Mouse (Mus musculus) lung, adult 2 months (tissue): ENCODE data around the gene Adipor2. TPM values are rescaled to one million over a fixed set of nuclear protein-coding genes. Genes with fewer than 3 reads are reported as not detected.

Experiments used
- DNase-seq: peaks from one replicate; pipeline ENCODE4 v3.0.0; 2022
- H3K4me1 ChIP-seq: fragments of 200-500 bp; 2 replicates; pipeline ENCODE4 v1.6.1; 2011; ENCODE audit warnings: low read length; ENCODE audit not compliant: control insufficient read depth, insufficient read depth
- H3K4me3 ChIP-seq: fragments of 200-500 bp; replicated peaks from 2 replicates; pipeline ENCODE3; 2011; ENCODE audit warnings: low read depth, mild to moderate bottlenecking, control low read depth, low read length; ENCODE audit errors: extremely low read depth
- CTCF ChIP-seq: fragments of 200-500 bp; IDR thresholded peaks from 2 replicates; pipeline ENCODE4 v1.5.1; 2011; ENCODE audit warnings: mild to moderate bottlenecking, low read length, control low read depth; ENCODE audit not compliant: insufficient read depth
- POLR2A ChIP-seq: fragments of 200-500 bp; IDR thresholded peaks from 2 replicates; pipeline ENCODE4 v1.6.1; 2011; ENCODE audit warnings: low read depth, mild to moderate bottlenecking, control low read depth, low read length, borderline replicate concordance; ENCODE audit errors: extremely low read depth
- WGBS: fragments of 180-500 bp; shearing (Covaris S2); methylation state at CpG from one replicate; pipeline ENCODE4 v1.1.7; 2018; 5-methylcytosine and 5-hydroxymethylcytosine counted together
- polyA plus RNA-seq: library from polyadenylated mRNA; depleted of rRNA; stranded (reverse); fragments of >200 nt; gene quantifications from 2 replicates; pipeline ENCODE4 v1.2.3, GENCODE M21; 2012

Gene Adipor2
- polyA plus RNA-seq, 1 experiment, result 81.0 TPM

GRCm38 (mm10) chr6:119396309-119396634 is 21.2 kb downstream of the Adipor2 start:
- DNase-seq, result peak; percentile 66
- peaks cover 15% of the 10 kb centered on the region for H3K4me1 ChIP-seq
- no peak overlapping the region for H3K4me3 ChIP-seq
- TF ChIP-seq POLR2A (no peak), CTCF (no peak)
- WGBS, result 4% methylated on average over 5 of the region's 5 CpGs

DNA sequence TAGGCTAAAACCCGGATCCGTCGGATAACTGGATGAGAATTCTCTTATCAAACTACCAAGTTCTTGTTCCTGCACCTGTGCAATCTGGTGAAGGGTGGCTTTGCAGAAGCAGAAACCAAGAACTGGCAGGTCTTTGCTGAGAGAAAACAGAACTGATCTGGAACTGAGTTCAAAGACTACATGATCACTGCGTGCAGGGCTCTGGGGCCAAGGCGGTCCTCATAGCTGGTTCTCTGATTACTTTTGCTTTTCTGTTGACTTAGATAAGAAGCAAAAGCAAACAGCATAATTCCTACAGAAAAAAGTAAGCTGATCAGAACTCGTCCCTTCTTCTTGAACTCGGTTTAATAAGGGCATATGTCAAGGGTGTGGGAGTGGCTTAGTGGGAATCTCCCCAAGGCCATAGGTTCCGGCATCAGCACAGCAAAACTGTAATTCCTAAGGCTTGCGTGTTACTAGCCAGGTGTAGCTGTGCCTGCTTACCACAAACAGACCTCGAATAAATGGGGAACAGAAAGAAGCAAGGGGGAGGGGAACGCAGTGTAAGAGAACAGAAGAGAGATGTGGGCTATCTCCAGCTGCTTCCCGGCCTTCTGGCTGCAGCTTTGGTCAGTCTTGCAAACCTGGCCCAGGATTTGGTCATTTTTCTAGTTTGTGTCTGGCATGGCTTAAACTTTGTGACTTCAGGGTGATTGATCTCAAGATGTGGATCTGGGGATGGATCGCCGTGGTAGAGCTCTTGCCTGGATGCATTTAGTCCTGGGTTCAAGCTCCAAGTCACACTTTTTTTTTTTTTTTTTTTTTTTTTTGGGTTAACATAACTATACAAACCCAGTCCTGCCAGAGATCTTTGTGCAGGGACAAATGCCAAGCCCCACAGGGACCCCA is 21.8 kb downstream of the Adipor2 start:
- DNase-seq, result no peak

DNA sequence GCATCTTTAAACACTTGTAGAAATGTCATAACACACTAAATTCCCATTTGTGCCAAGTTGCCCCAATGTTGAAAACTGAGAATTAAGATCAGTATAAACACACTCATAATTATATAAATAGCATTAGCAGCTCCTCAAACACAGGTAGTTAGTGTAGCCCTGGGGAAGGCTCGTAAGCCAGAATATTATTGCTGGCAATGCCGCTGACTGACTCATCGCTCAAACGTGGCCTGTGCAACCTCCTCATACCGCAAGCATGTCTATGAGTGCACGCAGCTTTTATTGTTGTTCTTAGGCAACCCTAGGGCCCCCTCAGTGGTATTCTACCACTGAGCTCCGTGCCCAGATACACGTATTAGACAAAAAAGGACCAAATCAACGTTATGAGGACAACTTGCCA is 24.7 kb downstream of the Adipor2 start:
- no peak for DNase-seq
- no peak overlapping the region for H3K4me3 ChIP-seq
- TF ChIP-seq CTCF (no peak), POLR2A (no peak)
- WGBS, result 40% methylated on average over 9 of the region's 9 CpGs
- H3K4me1 ChIP-seq, result peaks cover 21% of the 10 kb centered on the region

More for the DNA sequence above, 21.8 kb downstream of the Adipor2 start:
- Histone ChIP-seq H3K4me3 (no peak overlapping the region), H3K4me1 (peaks cover 15% of the 10 kb centered on the region)
- WGBS, result 45% methylated on average over 14 of the region's 14 CpGs
- TF ChIP-seq POLR2A (no peak), CTCF (no peak)

- DNase-seq, result no peak
- TF ChIP-seq CTCF, result no peak
- TF ChIP-seq POLR2A, result no peak
- 90% methylated on average over 4 of the region's 4 CpGs for WGBS
- Histone ChIP-seq H3K4me3 (no peak overlapping the region), H3K4me1 (peaks cover 18% of the 10 kb centered on the region)
Measured at GRCm38 (mm10) chr6:119390728-119391127, 26.8 kb downstream of the Adipor2 start.

GRCm38 (mm10) chr6:119389089-119389488 is 28.4 kb downstream of the Adipor2 start:
- no peak for TF ChIP-seq CTCF
- no peak for TF ChIP-seq POLR2A
- H3K4me1 ChIP-seq, result peaks cover 12% of the 10 kb centered on the region
- 4% methylated on average over 10 of the region's 10 CpGs for WGBS
- no peak for DNase-seq
- peak overlapping the region; percentile 82 for H3K4me3 ChIP-seq

DNA sequence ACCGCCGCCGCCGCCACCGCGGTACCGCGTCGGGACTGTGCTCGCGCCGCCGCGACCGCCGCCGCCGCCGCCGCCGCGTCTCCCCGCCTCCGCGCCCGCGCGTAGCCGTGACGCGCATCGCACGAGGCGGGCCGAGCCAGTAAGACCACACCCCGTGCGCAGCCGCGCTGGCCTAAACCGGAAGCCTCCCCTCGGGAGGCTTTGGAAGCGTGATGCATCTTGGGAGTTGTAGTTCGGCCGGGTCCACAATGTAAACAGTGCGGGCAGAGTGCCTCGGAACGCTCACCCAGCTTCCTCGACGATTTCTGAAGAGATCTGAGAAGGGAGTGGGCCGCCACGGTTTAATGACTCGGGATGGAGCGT is 28.9 kb downstream of the Adipor2 start:
- Histone ChIP-seq H3K4me3 (peak overlapping the region; percentile 82), H3K4me1 (peaks cover 14% of the 10 kb centered on the region)
- DNase-seq, result peak; percentile 96
- TF ChIP-seq POLR2A, result peak; percentile 93; the same call in 1 of the 2 replicates
- TF ChIP-seq CTCF, result no peak
- WGBS, result under 1% methylated on average over 49 of the region's 53 CpGs

- Histone ChIP-seq H3K4me1 (peaks cover 14% of the 10 kb centered on the region), H3K4me3 (peak overlapping the region; percentile 60)
- no peak for TF ChIP-seq POLR2A
- TF ChIP-seq CTCF, result no peak
- peak; percentile 60 for DNase-seq
- WGBS, result under 1% methylated on average over 57 of the region's 76 CpGs
Measured at GRCm38 (mm10) chr6:119387801-119388649, 29.5 kb downstream of the Adipor2 start.

GRCm38 (mm10) chr6:119386821-119387220 is 30.7 kb downstream of the Adipor2 start:
- TF ChIP-seq POLR2A (no peak), CTCF (no peak)
- Histone ChIP-seq H3K4me1 (peaks cover 13% of the 10 kb centered on the region), H3K4me3 (no peak overlapping the region)
- DNase-seq, result no peak
- whole genome bisulfite sequencing, result 90% methylated on average over 1 of the region's 1 CpGs

DNA sequence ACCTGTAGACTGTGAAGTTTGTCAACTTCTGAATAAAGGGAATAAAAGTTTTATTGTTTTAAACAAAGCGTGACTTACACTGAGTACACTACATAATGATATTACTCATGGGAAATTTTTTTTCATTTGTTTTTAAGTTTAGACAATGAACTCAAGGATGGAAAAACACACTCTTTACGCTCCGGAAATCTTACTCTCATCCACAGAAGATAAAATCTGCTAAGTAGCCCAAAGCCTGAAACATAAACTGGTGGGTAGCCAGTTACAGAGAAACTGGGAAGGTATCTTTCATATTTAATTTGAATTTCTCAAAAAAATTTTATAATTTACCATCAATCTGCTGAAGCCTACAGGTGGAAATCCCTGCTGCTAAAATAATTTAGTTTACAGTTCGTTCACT is 31.1 kb downstream of the Adipor2 start:
- DNase-seq, result no peak
- TF ChIP-seq POLR2A (no peak), CTCF (no peak)
- H3K4me1 ChIP-seq, result peaks cover 16% of the 10 kb centered on the region
- WGBS, result 55% methylated on average over 4 of the region's 4 CpGs
- no peak overlapping the region for H3K4me3 ChIP-seq
